Mouse (Mus musculus) layer of hippocampus, adult 8-10 months (tissue): Measurements from ENCODE around the gene Rps6. TPM values are rescaled to one million over a fixed set of nuclear protein-coding genes. Genes with fewer than 3 reads are reported as not detected.

ENCODE experiments used
- DNase-seq, 2 experiments: peaks; one replicate each; pipeline ENCODE4 v3.0.0; 2022; ENCODE audit warnings: low spot score in 2 of 2
- total RNA-seq, 4 experiments: library from RNA; stranded (reverse); gene quantifications; 2 replicates each; pipeline ENCODE4 v1.2.4; 2022

Rps6 gene
- 100 to 1,000 TPM; 398 to 518 (median 456) TPM for total RNA-seq

DNA sequence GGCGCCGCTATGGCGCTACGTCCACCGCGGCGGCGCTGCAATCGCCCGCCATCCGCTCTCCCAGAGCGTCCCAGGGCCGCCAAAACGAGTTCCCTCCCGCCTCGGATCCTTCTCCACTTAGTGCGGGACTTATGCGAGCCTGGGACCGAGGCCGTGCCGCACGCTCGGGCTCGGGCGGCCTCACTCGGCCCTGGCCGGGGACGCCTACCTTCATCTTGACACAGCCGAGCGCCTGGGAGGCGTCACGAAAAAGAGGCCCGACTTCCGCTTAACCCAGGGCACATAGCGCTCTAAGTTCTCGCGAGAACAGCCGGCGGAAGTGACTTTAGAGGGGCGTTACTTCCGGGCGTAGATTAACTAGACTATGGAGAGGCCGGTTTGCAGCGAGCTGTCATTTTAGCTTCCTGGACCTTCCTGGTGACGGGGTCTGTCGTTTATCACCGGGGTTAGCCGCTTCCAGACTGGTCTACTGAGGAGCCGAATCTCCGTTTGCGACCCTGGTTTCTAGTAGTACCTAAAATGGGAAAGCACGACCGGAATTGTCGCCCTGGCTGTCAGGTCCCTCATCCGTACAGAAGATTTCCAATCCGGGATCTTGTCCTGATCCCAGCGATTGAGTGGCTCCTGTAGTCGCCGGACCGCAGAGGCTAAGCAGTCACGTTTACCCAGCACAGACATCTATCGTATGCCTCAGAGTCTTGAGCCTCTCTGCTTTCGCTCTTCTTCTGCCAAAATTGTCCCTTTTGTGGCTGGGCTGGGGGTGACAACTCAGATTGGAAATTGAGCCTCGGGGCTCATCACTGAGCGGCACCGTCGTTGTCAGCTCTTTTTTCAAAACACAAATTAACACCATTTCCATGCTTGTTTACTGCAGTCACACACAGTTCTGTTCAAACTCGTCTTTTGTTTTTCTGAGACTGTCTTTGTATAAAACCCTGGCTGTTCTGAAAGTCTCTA is at the start of gene Rps6:
TSS of gene Rps6 (minus strand) at position 300 of the 957 bp plus-strand sequence.
- DNase-seq: peak; percentile 96 to 97

DNA sequence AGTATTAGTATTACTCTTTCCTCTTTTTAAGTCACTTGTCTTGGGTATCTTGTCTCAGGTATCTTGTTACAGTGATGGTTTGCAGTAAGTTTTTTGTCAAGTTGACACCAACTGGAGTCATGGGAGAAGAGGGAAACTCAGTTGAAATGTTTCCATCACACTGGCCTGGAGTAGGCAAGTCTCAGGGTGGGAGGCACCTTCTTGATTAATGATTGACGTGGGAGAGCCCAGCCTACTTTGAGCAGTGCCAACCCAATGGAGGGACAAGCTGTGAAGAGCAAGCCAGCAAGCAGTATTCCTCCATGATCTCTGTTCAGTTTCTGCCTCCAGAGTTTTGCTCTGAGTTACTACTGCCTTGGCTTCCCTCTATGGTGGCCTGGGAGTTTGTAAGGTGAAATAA is 48.7 kb upstream of the Rps6 start:
- no peak for DNase-seq

DNA sequence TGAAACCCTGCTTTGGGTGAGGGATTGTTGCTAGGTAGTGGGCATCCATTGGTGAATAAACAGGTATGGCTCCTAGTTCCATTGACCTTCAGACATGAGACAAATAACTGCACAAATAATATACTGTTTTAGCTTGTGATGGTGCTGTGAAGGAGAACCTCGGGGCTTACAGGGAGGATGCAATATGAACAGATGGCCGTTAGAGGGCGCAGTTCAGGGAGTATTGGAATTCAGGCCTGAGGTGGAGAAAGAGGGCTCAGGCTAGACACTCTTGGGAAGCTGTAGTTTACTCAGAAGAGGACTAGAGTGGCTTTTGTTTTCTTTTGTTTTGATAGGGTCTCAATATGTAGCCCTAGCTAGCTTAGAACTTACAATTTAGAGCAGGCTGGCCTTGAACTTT is 47.8 kb upstream of the Rps6 start:
- no peak for DNase-seq

DNA sequence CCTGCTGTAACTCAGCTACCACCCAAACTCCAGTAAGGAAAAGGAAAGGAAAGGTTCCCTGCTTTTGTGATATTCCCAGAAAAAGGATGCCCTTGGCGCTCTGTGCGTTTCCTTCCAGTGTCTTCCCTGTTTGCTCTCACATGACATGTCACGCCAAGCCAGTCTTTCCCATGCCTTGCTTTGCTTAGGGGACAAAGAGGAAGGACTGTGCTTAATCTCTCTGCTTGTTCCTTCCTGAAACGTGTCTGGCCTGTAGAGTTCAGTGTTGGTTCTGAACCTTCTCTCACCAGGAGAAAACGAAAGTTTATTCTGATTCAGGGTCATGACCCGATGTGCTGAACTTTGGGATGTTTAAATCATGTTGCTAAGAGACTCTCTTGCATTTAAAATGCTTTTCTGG is 45.1 kb upstream of the Rps6 start:
- no peak for DNase-seq

DNA sequence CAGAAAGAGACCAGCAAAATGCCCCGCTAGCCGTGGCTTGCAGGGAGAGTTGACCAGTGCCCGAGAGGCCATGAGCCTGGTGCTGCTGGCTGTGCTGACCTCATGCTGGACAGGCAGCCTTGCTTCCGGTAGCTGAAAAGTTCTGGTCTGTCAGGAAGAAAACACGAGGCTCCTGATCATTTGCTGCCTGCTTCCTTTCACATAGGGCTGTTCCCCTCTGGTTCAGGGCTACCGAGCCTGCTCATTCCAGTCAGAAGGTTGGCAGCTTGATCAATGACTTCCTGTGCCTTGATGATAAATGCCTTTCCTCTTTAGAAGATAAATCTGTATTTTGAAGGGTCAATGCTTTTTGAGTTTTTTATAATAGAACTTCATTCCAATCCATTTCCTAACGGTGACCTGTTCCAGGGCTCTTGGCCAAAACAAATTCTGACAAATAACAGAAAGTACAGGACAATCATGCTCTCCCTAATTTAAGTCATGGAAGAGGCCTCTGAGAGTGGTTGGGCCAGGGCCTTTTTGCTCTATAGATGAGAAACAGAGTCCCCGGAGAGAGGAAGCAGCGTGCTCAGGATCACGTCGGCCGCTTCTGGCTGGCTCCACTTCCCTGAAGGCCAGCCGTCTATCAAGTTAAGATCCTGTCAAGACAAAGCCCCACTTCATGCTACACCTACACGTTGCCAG is 41.7 kb upstream of the Rps6 start:
- no peak for DNase-seq

DNA sequence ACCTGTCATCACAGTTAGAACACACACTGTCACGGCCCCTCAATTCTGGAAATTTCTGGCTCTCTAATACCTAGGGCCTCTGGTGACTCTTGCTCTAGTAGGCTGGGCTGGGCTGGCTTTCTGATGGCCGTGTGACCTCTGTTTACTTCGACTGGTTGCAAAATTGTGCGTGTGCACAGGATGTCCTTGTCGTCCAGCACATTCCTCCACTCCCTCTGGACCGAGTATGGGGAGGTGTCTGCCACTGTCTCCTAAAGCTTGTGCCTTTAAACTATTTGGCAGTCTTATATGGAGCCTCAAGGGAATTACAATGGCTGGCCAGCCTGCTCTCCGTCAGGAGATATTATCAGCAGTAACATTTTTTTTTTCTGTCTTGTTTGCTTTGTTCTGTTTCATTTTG is 40.2 kb upstream of the Rps6 start:
- DNase-seq: no peak

DNA sequence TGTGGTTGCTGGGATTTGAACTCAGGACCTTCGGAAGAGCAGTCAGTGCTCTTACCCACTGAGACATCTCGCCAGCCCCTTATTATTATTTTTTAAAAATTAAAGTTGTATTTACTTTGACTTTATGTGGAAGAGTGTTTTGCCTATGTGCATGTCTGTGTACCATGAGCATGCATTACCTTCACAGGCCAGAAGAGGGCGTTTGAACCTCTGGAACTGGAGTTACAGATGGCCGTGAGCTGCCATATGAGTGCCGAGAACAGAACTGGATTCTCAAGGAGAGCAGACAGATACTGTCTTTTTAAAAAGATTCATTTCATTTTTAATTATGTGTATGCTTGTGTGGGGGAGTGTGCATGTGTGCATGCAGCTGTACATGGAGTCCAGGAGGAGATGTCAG is 30.7 kb upstream of the Rps6 start:
- DNase-seq: no peak

DNA sequence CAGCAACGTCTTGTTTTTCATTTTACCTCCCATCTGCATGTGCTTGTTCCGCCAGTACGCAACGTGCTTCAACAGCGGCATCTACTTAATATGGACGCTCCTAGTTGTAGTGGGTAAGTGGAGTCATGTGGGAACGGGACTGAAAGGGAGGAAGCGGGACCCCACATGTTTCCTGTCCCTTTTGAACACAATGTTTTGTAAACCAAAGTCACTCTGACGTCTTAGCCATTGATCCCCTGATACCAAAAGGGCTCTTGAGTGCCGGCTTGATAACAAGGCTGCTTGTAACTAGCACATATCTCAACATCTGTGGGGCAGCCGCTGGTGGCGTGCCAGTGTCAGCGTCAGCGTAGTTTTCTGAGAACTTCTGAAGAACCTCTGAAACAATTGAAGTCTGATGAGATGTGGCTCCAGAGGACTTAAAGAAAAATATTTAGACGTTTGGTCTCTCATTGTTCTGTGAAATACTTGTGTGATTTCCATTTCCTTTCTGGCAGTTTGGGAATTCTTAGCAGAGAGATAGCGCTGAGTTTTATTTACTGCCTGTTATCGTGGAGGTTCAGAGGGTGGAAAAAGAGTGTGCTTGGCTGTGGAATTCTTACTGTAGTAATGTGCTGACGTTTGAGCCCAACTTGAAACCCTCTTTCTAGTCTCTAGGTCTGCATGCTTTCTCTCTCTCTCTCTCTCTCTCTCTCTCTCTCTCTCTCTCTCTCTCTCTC is 29.1 kb upstream of the Rps6 start:
- no peak for DNase-seq

DNA sequence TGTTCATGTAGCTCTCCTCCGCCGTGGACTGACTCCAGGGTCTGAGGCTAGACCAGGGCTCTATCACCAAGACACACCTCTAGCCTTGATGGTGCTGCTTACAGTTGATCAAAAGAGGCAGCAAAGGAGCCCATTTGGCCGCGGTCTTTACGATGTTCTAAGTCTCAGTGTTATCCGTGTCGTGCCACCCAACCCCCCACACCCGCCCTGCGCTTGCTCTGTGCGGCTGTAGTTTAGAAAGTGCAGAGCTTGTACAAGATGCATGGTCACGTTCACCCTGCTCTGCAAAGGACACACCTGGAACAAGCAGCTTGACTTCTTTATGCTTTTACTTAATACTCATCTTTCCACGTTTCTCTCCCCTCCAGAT is 28.6 kb upstream of the Rps6 start:
- no peak for DNase-seq

DNA sequence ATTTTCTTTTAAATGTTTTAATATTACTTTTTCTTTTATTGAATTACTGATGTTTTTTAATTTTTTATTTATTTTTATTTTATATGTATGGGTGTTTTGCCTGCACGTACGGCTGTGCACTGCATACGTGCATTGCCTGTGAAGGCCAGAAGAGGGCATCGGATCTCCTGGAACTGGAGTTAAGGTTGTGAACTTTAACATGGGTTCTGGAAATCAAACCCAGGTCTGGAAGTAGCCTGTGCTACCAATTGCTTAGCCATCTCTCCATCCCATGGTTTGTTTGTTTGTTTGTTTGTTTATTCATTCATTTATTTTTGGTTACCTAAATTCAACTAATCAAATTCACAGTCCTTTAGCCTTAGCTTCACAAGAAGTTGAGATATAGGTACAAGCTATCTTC is 27.7 kb upstream of the Rps6 start:
- DNase-seq: no peak

DNA sequence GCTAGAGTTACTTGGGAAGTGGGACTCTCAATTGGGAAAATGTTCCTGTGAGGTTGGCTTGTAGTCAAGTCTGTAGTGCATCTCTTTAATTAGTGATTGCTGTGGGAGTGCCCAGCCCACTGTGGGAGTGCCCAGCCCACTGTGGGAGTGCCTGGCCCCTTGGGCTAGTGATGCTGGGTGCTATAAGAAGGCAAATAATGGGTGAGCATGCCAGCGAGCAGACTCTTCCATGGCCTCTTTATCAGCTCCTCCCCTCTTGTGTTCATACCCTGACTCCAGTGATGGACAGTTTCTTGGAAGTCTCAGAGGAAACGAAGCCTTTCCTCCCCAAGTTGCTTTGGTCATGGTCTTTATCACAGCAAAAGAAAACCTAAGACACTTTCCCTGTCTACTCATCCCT is 25.2 kb upstream of the Rps6 start:
- DNase-seq: no peak

DNA sequence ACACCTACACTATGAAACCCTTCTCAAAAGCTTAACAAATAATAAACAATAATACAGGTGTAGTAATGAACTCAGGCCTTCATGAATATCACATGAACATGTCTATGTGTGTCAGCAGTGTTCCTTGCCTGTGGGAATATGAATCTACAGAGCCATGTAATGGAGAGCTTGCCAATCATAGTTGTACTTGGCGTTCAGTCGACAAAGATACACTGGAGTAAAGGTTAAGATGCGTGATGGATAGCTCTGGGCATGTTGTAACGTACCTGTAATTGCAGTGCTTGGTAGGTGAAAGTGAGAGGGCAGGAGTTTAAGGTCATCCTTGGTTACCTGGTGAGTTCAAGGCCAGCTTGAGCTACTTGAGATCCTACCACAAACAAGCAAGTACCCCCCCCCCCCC is 24.0 kb upstream of the Rps6 start:
- no peak for DNase-seq

DNA sequence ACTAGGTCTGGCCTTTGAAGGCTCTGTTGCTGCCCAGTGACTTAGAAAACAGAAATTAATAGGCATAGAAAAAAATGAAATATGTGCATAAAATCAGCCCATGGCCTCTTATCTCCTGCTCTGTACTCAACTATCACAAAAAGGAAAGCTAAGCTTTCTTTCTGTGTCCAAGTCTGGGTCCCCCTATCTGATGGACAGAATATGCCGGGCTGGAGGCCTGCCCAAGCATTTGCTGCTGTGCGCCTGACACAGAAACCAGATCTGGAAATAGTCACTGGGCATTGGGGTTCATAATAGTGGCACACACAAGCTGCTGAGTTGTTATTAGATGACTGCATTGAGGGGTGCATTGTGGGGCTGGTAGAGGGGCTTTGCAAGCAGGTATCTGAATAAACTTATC is 22.3 kb upstream of the Rps6 start:
- DNase-seq: no peak

DNA sequence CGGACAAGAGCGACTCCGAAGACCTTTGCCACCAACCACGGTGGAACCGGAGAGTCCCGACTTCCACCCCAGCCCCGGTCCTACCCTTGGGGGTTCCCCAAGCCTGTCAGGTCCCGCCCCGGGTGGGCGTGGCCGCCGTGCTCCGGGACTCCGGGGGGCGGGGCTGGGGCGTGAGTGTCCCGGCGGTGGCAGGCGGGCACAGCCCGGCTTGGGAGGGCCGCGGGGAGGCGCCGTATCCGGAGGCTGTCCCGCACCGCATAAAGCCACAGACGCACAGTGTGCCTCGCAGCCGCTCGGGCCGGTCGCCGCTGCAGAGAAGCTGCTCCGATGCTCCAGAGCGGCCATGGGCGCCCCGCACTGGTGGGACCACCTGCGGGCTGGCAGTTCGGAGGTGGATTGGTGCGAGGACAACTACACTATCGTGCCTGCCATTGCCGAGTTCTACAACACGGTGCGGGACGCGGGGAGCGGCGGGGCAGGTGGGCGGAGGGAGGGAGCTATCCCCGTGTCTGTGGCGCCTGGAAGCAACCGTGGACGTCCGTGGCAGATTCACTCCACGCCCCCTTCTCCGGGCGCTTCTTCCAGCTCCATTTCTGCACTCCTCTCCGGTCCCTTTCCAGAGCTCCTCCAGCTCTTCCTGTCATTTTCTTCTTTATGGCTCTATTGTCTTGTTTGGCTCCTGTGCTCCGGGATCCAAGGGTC is 17.1 kb upstream of the Rps6 start, which contains the start of gene Acer2:
TSS of gene Acer2 (plus strand) at position 251 of the 702 bp plus-strand sequence.
- DNase-seq: peak; percentile 66 to 77

DNA sequence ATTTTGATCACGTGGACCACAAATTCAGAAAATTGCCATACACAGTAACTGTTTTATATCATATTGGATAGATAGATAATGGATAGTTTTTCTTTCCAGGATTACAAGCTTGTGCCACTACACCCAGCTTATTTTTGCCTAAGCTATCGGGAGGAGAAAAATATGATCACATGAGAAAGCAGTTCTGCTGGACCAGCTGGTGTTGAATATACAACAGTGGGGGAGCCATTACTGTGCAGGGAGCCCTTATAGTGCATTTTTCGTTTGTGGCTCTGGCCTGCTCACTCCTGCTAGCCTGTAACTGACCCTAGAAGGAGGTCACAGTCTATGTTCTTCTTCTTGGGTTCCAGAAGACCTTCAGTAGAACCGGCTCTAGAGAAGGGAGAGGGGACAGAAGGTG is 15.9 kb upstream of the Rps6 start:
- peak in 1 of 2 experiments; percentile 21 for DNase-seq

DNA sequence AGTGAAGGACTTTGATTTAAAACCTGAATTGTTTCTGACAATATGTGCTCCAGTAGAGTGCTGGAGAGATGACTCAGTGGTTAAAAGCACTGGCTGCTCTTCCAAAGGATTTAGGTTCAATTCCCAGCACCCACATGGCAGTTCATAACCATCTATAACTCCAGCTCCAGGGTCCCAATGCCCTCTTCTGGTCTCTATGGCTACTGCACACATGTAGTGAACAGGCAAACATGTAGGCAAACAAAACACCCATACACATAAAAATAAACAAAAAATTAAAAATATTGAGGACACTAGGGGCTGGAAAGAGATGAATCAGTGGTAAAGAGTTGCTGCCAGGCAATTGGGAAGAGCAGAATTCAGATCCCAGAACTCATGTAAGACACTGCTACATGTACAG is 14.8 kb upstream of the Rps6 start:
- DNase-seq: no peak

DNA sequence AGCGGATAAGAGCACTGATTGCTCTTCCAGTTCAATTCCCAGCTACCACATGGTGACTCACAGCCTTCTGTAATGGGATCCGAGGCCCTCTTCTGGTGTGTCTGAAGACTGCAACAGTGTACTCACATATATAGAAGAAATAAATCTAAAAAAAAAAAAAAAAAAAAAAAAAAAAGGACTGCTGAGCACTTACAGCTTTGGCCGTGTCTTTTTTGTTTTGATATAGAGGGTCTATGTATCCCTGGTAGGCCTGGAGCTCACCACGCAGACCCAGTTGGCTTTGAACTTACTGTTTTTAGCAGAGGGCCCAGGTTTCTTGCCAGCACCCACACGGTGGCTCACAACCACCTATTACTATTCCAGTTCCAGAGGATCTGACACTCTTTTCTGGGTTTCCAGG is 6.9 kb upstream of the Rps6 start:
- no peak for DNase-seq

DNA sequence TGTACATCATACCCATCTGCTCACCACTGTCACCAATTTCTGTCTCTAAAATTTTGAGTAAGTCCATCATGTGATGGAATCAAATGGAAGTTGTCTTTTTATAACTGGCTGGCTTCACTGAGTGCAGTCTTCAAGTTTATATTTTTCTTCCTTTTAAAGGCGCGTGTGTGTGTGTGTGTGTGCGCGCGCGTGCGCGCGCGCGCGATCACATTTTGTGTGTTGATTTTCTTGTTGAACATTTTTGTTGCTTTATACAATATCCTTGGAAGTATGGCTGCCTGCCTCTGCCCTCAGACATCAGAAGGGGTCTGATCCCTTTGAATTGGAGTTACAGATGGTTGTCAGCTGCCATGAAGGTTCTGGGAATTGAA is 843 bp upstream of the Rps6 start:
- DNase-seq: no peak

DNA sequence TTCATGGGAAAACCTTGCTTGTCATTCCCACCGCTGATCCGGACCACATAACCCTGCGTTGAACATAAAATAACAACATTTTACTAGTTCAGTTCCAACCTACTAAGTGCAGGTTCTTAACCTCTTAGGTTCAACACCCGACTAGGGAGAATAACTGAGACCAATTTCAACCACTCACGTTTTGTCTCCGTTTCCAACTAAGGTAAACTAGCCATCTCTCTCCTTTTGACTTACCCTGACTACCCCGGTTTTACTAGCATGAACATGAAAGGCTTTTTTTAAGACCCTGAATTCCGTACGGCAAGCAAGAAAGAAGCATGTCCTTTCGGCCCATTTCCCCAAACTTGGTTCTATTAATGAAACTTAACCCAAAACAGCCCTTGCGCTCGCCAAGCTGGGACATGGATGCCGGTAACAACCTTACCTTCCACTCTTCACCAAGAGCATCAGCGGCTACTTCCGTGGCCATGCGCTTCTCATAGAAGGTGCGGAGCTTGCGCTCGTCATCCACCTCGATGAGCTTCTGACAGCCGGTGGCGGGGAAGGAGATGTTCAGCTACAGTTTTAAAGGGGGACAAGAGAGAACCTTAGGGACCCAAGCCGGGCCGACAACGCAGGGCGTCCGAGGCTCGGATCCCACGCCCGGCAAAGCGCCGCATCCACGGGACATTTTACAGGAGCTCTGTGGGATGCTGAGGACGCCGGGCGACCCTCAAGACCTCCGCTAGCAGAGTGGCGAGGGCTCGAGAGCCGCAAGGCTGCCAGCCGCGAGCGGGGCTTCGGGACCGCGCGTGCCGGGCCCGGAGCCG is 704 bp downstream of the Rps6 start:
- peak; percentile 29 to 33 for DNase-seq

DNA sequence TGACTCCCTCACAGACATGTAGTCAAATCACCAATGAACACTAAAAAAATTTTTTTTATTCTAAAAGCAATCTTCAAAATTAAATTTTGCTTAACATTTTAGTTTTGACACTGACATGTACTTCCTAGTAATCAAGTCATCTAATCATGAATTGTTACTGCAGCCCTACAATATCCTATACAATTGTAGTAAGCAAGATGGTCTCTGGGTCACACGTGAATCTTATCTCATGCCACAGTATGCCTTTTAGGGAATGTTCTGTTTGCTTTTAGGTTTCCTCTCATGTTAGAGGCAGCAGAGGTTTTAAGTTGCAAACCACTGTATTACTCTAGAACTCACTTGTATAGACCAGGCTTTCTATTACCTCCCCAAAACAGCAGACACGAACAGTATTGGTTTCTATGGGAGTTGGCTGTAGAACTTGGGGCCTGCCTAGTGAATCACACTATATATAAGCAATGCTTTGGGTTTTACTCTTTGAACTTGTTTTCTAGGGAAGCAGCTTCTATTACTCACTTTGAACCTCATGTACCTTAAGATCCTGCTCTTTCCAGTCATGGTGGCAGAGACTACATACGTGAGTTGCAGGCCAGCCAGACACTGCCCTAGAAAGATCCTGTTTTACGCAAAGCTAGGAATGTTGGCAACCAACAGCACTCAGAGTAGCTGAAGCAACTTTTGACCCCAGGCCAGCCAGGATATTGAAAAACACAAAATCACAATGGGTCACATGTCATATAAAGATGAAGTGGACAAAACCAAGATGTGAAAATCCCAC is 4.2 kb downstream of the Rps6 start:
- no peak for DNase-seq
